Mouse (Mus musculus) heart, embryonic 11.5 days (tissue): ENCODE data around the gene Tuba1c. TPM values are rescaled to one million over a fixed set of nuclear protein-coding genes. Genes with fewer than 3 reads are reported as not detected.

ENCODE experiments used
- ATAC-seq: fragments of 200-750 bp; cut with Nextera tagmentation; replicated peaks from 2 replicates; pipeline ENCODE4 v1.8.0; 2017; ENCODE audit warnings: moderate library complexity; ENCODE audit not compliant: insufficient number of reproducible peaks, low FRiP score, low TSS enrichment
- H3K27ac ChIP-seq: fragments of 300-500 bp; sonication (generic); 2 replicates; pipeline ENCODE4 v1.5.1; 2014; ENCODE audit warnings: mild to moderate bottlenecking, low read depth, low read length
- H3K27me3 ChIP-seq: fragments of 300-500 bp; sonication (generic); 2 replicates; pipeline ENCODE4 v1.6.1; 2014; ENCODE audit warnings: mild to moderate bottlenecking, low read length, mixed read lengths; ENCODE audit not compliant: control insufficient read depth, insufficient read depth
- H3K36me3 ChIP-seq: fragments of 300-500 bp; sonication (generic); 2 replicates; pipeline ENCODE4 v1.6.1; 2014; ENCODE audit warnings: mild to moderate bottlenecking, low read length, moderate library complexity, mixed read lengths; ENCODE audit not compliant: control insufficient read depth, insufficient read depth
- H3K4me1 ChIP-seq: fragments of 300-500 bp; sonication (generic); 2 replicates; pipeline ENCODE4 v1.6.1; 2014; ENCODE audit warnings: low read length; ENCODE audit not compliant: control insufficient read depth, insufficient read depth
- H3K4me2 ChIP-seq: fragments of 300-500 bp; sonication (generic); 2 replicates; pipeline ENCODE4 v1.6.1; 2014; ENCODE audit warnings: mild to moderate bottlenecking, moderate library complexity
- H3K4me3 ChIP-seq: fragments of 300-500 bp; sonication (generic); 2 replicates; pipeline ENCODE4 v1.5.1; 2014; ENCODE audit warnings: low read depth, low read length
- H3K9ac ChIP-seq: fragments of 300-500 bp; sonication (generic); 2 replicates; pipeline ENCODE4 v1.6.1; 2014; ENCODE audit warnings: mild to moderate bottlenecking, low read depth, low read length, moderate library complexity
- H3K9me3 ChIP-seq: fragments of 300-500 bp; sonication (generic); replicated peaks from 2 replicates; pipeline ENCODE4 v1.6.1; 2016; ENCODE audit warnings: low read length; ENCODE audit not compliant: control insufficient read depth
- WGBS: fragments of 180-500 bp; shearing (Covaris S2); extraction: QIAGEN DNeasy Blood & Tissue Kit; methylation state at CpG from one replicate; pipeline ENCODE4 v1.1.7; 2014; ENCODE audit not compliant: insufficient replicate concordance; 5-methylcytosine and 5-hydroxymethylcytosine counted together
- polyA plus RNA-seq: library from polyadenylated mRNA; unstranded; fragments of >200 nt; fragmentation: Nextera tagmentation; extraction: Ambion mirVana; gene quantifications from 2 replicates; pipeline ENCODE4 v1.2.1, GENCODE M21; 2014

Tuba1c gene
- polyA plus RNA-seq, 1 experiment from 2014 or later, result 169 TPM

DNA sequence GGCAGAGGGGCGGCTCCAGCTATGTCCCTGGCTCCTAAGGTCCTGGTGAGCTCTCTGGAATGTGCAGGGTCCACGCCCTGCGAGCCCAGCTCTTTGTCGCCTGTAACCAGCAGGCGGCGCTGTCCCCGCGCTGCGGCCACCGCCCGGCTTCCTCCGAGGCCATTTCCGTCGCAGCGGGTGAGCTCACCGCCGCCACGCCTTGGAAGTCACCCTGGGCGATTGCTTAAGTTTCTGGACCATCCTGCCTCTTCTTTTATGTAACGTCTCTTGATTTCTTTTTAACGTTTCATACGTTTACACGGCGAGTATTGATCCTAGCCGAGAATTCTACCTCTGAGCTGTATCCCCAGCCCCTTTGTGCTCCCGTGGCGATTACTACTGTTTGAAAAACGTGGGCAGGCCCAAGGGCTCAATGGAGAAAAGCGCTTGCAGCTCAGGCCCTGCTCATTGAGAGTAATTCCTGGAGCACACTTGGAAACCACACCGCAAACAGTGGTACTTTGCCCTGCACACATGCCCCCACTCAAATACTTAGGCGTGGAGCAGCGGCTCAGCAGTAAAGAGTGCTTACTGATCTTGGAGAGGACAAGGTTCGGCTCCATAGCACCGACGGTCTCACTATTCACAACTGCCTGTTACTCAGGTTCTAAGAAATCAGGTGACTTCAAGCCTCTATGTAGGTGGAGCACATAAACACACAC, 36.4 kb upstream of the Tuba1c start:
- H3K9me3 ChIP-seq, result no peaks in the 10 kb centered on the region
- H3K4me1 ChIP-seq, result peaks cover 57% of the 10 kb centered on the region
- H3K36me3 ChIP-seq, result no peaks in the 10 kb centered on the region
- WGBS, result 6% methylated on average over 35 of the region's 35 CpGs
- H3K4me2 ChIP-seq, result peak overlapping the region; percentile 66
- peak overlapping the region; percentile 69 for H3K9ac ChIP-seq
- H3K4me3 ChIP-seq, result peak overlapping the region; percentile 39
- H3K27me3 ChIP-seq, result no peaks in the 10 kb centered on the region
- peak overlapping the region; percentile 94 for H3K27ac ChIP-seq
- peak; percentile 81 for ATAC-seq

DNA sequence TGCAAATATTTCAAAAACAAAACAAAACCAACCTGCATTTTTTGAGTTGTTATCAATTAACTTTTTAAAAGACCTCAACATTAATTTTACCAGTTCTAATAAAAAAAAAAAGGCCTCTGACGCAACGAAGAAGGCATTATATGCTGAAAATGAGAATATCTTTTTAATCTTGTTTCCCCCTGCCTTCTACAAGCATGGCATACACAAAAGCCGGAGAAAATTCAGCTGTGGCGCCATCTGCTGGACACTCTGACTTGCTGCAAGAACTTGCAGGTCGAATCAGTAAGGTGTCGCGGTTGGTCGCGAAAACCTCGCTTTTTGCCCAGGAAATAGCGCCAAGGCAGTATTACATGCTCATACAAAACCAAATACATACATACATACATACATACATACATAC, 35.8 kb upstream of the Tuba1c start:
- WGBS, result 4% methylated on average over 11 of the region's 11 CpGs

DNA sequence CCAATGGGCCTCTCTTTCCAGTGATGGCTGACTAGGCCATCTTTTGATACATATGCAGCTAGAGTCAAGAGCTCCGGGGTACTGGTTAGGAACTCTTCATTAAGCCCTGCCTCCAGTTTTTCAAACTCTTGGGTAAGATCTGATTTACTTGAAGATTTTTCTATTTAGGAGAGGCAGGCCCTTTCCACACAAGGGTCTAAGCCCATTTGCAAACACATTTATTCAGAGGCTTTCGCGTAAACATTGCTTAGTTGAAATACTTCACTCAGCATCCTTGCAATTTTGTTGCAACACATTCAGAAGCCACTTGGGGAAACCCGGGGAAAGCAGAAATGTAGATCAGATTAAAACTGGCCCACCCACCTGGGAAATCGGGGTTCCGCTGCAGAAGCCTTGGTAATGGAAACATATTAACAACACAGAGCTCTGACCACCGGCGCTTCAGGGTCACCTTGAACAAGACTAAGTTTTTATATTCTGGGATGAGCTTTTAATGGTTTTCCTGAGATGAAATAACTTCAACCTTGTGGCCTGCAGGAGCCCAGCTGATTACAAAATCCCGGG, 34.7 kb upstream of the Tuba1c start:
- H3K27me3 ChIP-seq, result no peaks in the 10 kb centered on the region
- WGBS, result 78% methylated on average over 9 of the region's 9 CpGs
- H3K36me3 ChIP-seq, result no peaks in the 10 kb centered on the region
- H3K4me1 ChIP-seq, result peaks cover 56% of the 10 kb centered on the region
- no peaks in the 10 kb centered on the region for H3K9me3 ChIP-seq
- H3K4me2 ChIP-seq, result no peak overlapping the region
- H3K9ac ChIP-seq, result no peak overlapping the region
- H3K27ac ChIP-seq, result 0 out of 2 replicates have a peak overlapping the region, but pooled peaks have one; percentile 35
- no peak for ATAC-seq
- H3K4me3 ChIP-seq, result no peak overlapping the region

More for the DNA sequence above, 35.8 kb upstream of the Tuba1c start:
- Histone ChIP-seq H3K4me1 (peaks cover 60% of the 10 kb centered on the region), H3K9ac (no peak overlapping the region), H3K4me3 (no peak overlapping the region), H3K27me3 (no peaks in the 10 kb centered on the region), H3K36me3 (no peaks in the 10 kb centered on the region), H3K9me3 (no peaks in the 10 kb centered on the region), H3K4me2 (no peak overlapping the region; the same call in 1 of the 2 replicates), H3K27ac (peak overlapping the region; percentile 94)
- ATAC-seq, result no peak

DNA sequence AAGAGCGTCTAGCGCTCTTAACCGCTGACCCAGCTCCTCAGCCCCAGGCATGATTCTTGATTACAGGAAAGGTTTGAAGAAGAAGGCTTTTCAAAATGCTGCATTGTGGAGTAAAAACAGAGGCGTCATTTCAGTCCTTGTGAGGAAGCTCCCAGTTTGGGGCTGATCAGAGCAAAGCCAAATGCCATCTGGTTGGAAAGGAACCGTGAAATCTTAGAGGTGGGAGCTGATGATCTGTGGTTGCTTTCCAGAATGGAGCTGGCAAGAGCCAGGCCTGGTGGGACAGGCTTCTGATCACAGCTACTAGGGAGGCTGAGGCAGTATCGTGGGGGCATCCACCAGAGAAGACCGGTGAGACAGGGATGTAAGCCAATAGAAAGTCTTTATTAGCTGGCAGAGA, 32.9 kb upstream of the Tuba1c start:
- 0 out of 2 replicates have a peak overlapping the region, but pooled peaks have one; percentile 35 for H3K27ac ChIP-seq
- H3K36me3 ChIP-seq, result no peaks in the 10 kb centered on the region
- H3K9me3 ChIP-seq, result no peaks in the 10 kb centered on the region
- H3K9ac ChIP-seq, result no peak overlapping the region
- H3K4me1 ChIP-seq, result peaks cover 53% of the 10 kb centered on the region
- H3K4me3 ChIP-seq, result no peak overlapping the region
- ATAC-seq, result no peak
- no peak overlapping the region for H3K4me2 ChIP-seq
- 77% methylated on average over 7 of the region's 7 CpGs for WGBS
- no peaks in the 10 kb centered on the region for H3K27me3 ChIP-seq

DNA sequence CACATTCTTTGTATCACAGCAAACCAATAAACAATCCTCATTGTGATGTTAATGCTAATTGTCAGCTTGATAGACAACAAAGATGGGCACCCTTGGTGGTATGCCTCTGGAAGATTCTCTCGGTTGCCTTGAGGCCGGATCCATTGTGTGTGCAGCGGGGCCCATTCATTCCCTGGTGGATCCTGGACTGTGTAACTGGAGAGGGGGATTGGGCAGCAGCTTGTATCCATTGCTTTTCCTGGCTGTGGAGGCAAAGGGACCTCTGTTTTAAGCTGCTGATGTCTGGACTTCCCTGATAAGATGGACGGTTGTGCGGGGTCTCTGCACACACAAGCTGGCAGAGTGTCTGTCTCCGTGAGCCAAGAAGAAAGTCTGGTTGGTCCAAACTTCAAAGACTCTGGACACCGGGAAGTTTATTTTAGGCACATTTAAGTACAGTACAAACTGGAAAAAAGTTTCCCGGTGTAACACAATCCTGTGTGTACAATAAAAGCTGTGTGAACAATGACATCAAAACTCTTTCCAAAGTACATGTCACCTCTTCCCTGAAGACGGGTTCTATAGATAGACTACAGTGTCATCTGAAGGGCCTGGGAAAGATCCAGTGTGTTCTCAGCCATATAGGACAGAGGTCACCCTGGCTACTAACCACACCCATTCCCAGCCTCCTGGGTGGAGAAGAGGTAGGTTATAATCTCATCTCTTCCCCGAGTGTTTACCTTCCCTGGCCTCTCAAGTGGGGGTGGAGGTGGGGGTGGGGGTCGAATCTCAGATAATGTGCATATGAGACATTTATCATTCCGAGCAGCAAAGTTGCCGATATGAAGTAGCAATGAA, 31.5 kb upstream of the Tuba1c start:
- H3K27me3 ChIP-seq, result no peaks in the 10 kb centered on the region
- 0 out of 2 replicates have a peak overlapping the region, but pooled peaks have one; percentile 3 for H3K4me3 ChIP-seq
- H3K36me3 ChIP-seq, result no peaks in the 10 kb centered on the region
- 21% methylated on average over 13 of the region's 13 CpGs for WGBS
- ATAC-seq, result 0 out of 2 replicates have a peak, but pooled peaks have one; percentile 41
- no peaks in the 10 kb centered on the region for H3K9me3 ChIP-seq
- H3K4me1 ChIP-seq, result peaks cover 45% of the 10 kb centered on the region
- H3K27ac ChIP-seq, result peak overlapping the region; percentile 64
- H3K4me2 ChIP-seq, result peak overlapping the region; percentile 33
- H3K9ac ChIP-seq, result 0 out of 2 replicates have a peak overlapping the region, but pooled peaks have one; percentile 16

DNA sequence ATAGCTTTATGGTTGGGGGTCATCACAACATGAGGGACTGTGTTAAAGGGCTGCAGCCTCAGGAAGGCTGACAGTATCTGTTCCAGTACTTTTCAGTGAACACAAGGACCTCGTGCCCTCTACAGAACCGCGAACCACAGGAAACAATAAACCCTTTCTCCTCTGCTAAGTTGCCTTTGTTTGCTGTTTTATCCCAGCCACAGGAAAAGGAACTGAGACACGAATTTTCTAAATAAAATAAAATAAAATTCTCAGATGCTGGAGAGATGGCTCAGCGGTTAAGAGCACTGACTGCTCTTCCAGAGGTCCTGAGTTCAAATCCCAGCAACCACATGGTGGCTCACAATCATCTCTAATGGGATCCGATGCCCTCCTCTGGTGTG, 30.9 kb upstream of the Tuba1c start:
- Histone ChIP-seq H3K4me2 (peak overlapping the region; percentile 33), H3K36me3 (no peaks in the 10 kb centered on the region), H3K27ac (peak overlapping the region; percentile 64), H3K9ac (0 out of 2 replicates have a peak overlapping the region, but pooled peaks have one; percentile 16), H3K4me3 (0 out of 2 replicates have a peak overlapping the region, but pooled peaks have one; percentile 3), H3K27me3 (no peaks in the 10 kb centered on the region), H3K9me3 (no peaks in the 10 kb centered on the region), H3K4me1 (peaks cover 41% of the 10 kb centered on the region)
- ATAC-seq, result no peak
- WGBS, result 41% methylated on average over 6 of the region's 6 CpGs

DNA sequence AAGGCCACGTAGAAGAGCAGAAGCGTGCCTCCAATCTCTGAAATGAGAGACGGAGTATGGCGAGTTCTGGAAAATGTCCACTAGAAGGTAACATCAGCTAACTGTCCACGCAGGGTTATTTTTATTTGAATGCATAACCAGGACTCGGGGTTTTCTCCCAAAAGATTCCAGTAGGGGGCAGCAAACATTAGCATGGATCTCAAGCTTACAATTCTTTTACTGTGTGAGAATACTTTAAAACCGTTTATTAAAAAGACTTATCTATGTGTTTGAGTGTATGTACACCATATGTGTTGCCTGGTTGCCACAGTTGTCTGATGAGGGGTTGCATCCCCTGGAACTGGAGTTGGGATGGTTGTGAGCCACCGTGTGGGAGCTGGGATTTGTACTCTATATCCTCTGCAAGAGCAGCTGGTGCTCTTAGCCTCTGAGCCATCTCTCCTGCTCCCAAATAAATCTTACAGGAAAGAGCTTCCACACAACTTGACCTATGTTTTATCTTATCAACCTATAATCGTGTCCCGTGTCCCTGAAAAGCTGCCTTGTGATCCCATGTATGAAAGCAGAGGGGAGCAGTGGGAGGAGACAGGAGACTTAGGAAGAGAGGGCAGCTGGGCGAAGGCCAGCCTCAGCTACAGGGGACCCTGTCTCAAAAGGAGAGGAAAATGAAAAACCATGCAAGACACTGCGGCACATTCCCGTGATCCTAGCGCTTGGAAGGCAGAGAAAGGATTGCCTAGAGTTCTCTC, 29.0 kb upstream of the Tuba1c start:
- Histone ChIP-seq H3K9me3 (no peaks in the 10 kb centered on the region), H3K9ac (no peak overlapping the region), H3K4me1 (peaks cover 41% of the 10 kb centered on the region), H3K27me3 (no peaks in the 10 kb centered on the region), H3K4me3 (no peak overlapping the region), H3K27ac (peak overlapping the region; percentile 37; the same call in 1 of the 2 replicates), H3K4me2 (peak overlapping the region; percentile 68), H3K36me3 (no peaks in the 10 kb centered on the region)
- WGBS, result 28% methylated on average over 14 of the region's 14 CpGs
- ATAC-seq, result no peak

DNA sequence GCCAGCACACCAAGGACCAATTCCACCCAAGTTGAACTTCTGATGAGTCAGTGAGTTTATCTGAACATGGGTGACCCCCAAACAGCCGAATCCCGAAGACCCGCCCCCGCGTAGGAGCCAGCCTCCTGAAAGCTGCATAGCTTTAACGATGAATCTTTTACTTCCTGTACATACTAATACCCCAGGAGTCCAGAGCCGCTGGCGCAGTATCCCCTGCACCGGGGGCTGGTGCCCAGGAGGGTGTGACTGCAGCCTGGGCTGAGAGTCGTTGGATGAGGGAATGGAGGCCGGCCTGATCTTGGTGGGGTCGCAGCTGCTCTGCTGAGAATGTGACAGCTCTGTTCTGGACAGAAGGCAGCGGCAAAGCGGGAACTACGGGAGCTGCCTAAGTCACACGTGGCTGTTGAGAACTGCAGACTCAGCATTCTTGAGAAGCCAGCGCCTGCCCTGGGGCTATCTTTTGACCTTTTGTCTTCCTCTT, 28.2 kb upstream of the Tuba1c start:
- H3K27ac ChIP-seq, result peak overlapping the region; percentile 32; the same call in 1 of the 2 replicates
- peaks cover 36% of the 10 kb centered on the region for H3K4me1 ChIP-seq
- 11% methylated on average over 17 of the region's 17 CpGs for WGBS
- no peaks in the 10 kb centered on the region for H3K27me3 ChIP-seq
- H3K4me3 ChIP-seq, result peak overlapping the region; percentile 21; the same call in 1 of the 2 replicates
- H3K36me3 ChIP-seq, result no peaks in the 10 kb centered on the region
- H3K9me3 ChIP-seq, result no peaks in the 10 kb centered on the region
- peak overlapping the region; percentile 64 for H3K9ac ChIP-seq
- peak overlapping the region; percentile 68 for H3K4me2 ChIP-seq
- ATAC-seq, result no peak; the same call in 1 of the 2 replicates
